Mouse (Mus musculus): ENCODE results near the gene Cdk11b. TPM values are rescaled to one million over a fixed set of nuclear protein-coding genes. Genes with fewer than 3 reads are reported as not detected.
"Not testable (repeated sequence)": the region's sequence is repeated elsewhere in the genome, so short reads cannot be mapped to it uniquely, and the experiment has no call there.

Gene Cdk11b
- polyA plus RNA-seq, 1 experiment: 52.2 TPM

GRCm38 (mm10) chr4:155675991-155676390 is 51.3 kb downstream of the Cdk11b start:
- peak; percentile 35 for DNase-seq (ENCODE audit: low read depth)
- TF ChIP-seq POLR2A (IDR thresholded peaks at IDR 0.05; ENCODE audit: borderline replicate concordance, extremely low read depth, insufficient read depth, insufficient read length, poor library complexity, severe bottlenecking) (no peak), CTCF (IDR thresholded peaks at IDR 0.05; ENCODE audit: borderline replicate concordance, extremely low read depth, insufficient read depth, insufficient read length) (peak; percentile 32; the same call in 1 of the 2 replicates)

- DNase-seq (ENCODE audit: low read depth): not testable (repeated sequence)
These were observed 59.1 kb downstream of the Cdk11b start for GRCm38 (mm10) chr4:155683670-155684277.

GRCm38 (mm10) chr4:155687764-155688163 is 63.1 kb downstream of the Cdk11b start:
- not testable (repeated sequence) for DNase-seq (ENCODE audit: low read depth)

- TF ChIP-seq POLR2A (IDR thresholded peaks at IDR 0.05; ENCODE audit: borderline replicate concordance, extremely low read depth, insufficient read depth, insufficient read length, poor library complexity, severe bottlenecking) (no peak), CTCF (IDR thresholded peaks at IDR 0.05; ENCODE audit: borderline replicate concordance, extremely low read depth, insufficient read depth, insufficient read length) (no peak)
- DNase-seq (ENCODE audit: low read depth): peak; percentile 58
These were observed 66.1 kb downstream of the Cdk11b start for GRCm38 (mm10) chr4:155690571-155691375.

- no peak for TF ChIP-seq CTCF (IDR thresholded peaks at IDR 0.05; ENCODE audit: borderline replicate concordance, extremely low read depth, insufficient read depth, insufficient read length)
- TF ChIP-seq POLR2A (IDR thresholded peaks at IDR 0.05; ENCODE audit: borderline replicate concordance, extremely low read depth, insufficient read depth, insufficient read length, poor library complexity, severe bottlenecking): no peak
- DNase-seq (ENCODE audit: low read depth): no peak
These were observed 67.8 kb downstream of the Cdk11b start for GRCm38 (mm10) chr4:155692421-155692820.

- DNase-seq (ENCODE audit: low read depth): peak; percentile 80
- TF ChIP-seq CTCF (IDR thresholded peaks at IDR 0.05; ENCODE audit: borderline replicate concordance, extremely low read depth, insufficient read depth, insufficient read length) (peak; percentile 5; the same call in 1 of the 2 replicates), POLR2A (IDR thresholded peaks at IDR 0.05; ENCODE audit: borderline replicate concordance, extremely low read depth, insufficient read depth, insufficient read length, poor library complexity, severe bottlenecking) (no peak)
These were observed 69.4 kb downstream of the Cdk11b start, which contains the start of gene Fndc10 for GRCm38 (mm10) chr4:155694111-155694481. Gene Fndc10 (plus strand): TSS chr4:155694342.

- TF ChIP-seq POLR2A (IDR thresholded peaks at IDR 0.05; ENCODE audit: borderline replicate concordance, extremely low read depth, insufficient read depth, insufficient read length, poor library complexity, severe bottlenecking) (peak; percentile 55; the same call in 1 of the 2 replicates), CTCF (IDR thresholded peaks at IDR 0.05; ENCODE audit: borderline replicate concordance, extremely low read depth, insufficient read depth, insufficient read length) (peak; percentile 41; the same call in 1 of the 2 replicates)
- peak; percentile 85 for DNase-seq (ENCODE audit: low read depth)
These were observed 70.1 kb downstream of the Cdk11b start for GRCm38 (mm10) chr4:155694482-155695401.

- TF ChIP-seq CTCF (IDR thresholded peaks at IDR 0.05; ENCODE audit: borderline replicate concordance, extremely low read depth, insufficient read depth, insufficient read length) (no peak), POLR2A (IDR thresholded peaks at IDR 0.05; ENCODE audit: borderline replicate concordance, extremely low read depth, insufficient read depth, insufficient read length, poor library complexity, severe bottlenecking) (no peak)
- no peak for DNase-seq (ENCODE audit: low read depth)
These were observed 70.9 kb downstream of the Cdk11b start for GRCm38 (mm10) chr4:155695531-155696062.

- DNase-seq (ENCODE audit: low read depth): no peak
- TF ChIP-seq POLR2A (IDR thresholded peaks at IDR 0.05; ENCODE audit: borderline replicate concordance, extremely low read depth, insufficient read depth, insufficient read length, poor library complexity, severe bottlenecking): no peak
- no peak for TF ChIP-seq CTCF (IDR thresholded peaks at IDR 0.05; ENCODE audit: borderline replicate concordance, extremely low read depth, insufficient read depth, insufficient read length)
These were observed 71.9 kb downstream of the Cdk11b start for GRCm38 (mm10) chr4:155696261-155697255.

Other genes starting within 250 kb of the Cdk11b start
- 0.36 and 1.2 TPM in 2 replicates for gene Gabrd, start 226.7 kb upstream of the Cdk11b start, polyA plus RNA-seq (2012; rRNA removed)
- 4.3 and 5.1 TPM in 2 replicates for gene Cfap74, start 215.7 kb upstream of the Cdk11b start, polyA plus RNA-seq (2012; rRNA removed)
- 0.23 and 0.39 TPM in 2 replicates for gene Tmem52, start 155.7 kb upstream of the Cdk11b start, polyA plus RNA-seq (2012; rRNA removed)
- gene Gnb1, start 133.5 kb upstream of the Cdk11b start, polyA plus RNA-seq (2012; rRNA removed): 1,050 and 1,071 TPM in 2 replicates
- 86.2 and 100 TPM in 2 replicates for gene Nadk, start 62.5 kb upstream of the Cdk11b start, polyA plus RNA-seq (2012; rRNA removed)
- gene Slc35e2, start 23.4 kb upstream of the Cdk11b start, polyA plus RNA-seq (2012; rRNA removed): 15.0 and 21.8 TPM in 2 replicates
- not detected in 2 replicates for gene Gm10563, start 20.6 kb downstream of the Cdk11b start, polyA plus RNA-seq (2012; rRNA removed)
- 9.8 and 11.0 TPM in 2 replicates for gene Mmp23, start 28.5 kb downstream of the Cdk11b start, polyA plus RNA-seq (2012; rRNA removed)
- 94.1 and 114 TPM in 2 replicates for gene Mib2, start 44.3 kb downstream of the Cdk11b start, polyA plus RNA-seq (2012; rRNA removed)
- gene Fndc10, start 69.5 kb downstream of the Cdk11b start, polyA plus RNA-seq (2012; rRNA removed): 27.0 and 30.3 TPM in 2 replicates
- 117 and 133 TPM in 2 replicates for gene Ssu72, start 79.9 kb downstream of the Cdk11b start, polyA plus RNA-seq (2012; rRNA removed)
- 31.1 and 31.4 TPM in 2 replicates for gene Tmem240, start 109.9 kb downstream of the Cdk11b start, polyA plus RNA-seq (2012; rRNA removed)
- gene Atad3a, start 136.2 kb downstream of the Cdk11b start, polyA plus RNA-seq (2012; rRNA removed): 103 and 120 TPM in 2 replicates
- gene Vwa1, start 149.8 kb downstream of the Cdk11b start, polyA plus RNA-seq (2012; rRNA removed): 22.0 and 25.3 TPM in 2 replicates
- 1.4 and 1.5 TPM in 2 replicates for gene Tmem88b, start 161.0 kb downstream of the Cdk11b start, polyA plus RNA-seq (2012; rRNA removed)
- not detected in 2 replicates for gene Ankrd65, start 165.6 kb downstream of the Cdk11b start, polyA plus RNA-seq (2012; rRNA removed)
- gene Mrpl20, start 178.0 kb downstream of the Cdk11b start, polyA plus RNA-seq (2012; rRNA removed): 94.1 and 117 TPM in 2 replicates
- 161 and 223 TPM in 2 replicates for gene Ccnl2, start 187.6 kb downstream of the Cdk11b start, polyA plus RNA-seq (2012; rRNA removed)
- 100 and 128 TPM in 2 replicates for gene Aurkaip1, start 206.4 kb downstream of the Cdk11b start, polyA plus RNA-seq (2012; rRNA removed)
- 39.9 and 42.2 TPM in 2 replicates for gene Mxra8, start 214.8 kb downstream of the Cdk11b start, polyA plus RNA-seq (2012; rRNA removed)
- 139 and 184 TPM in 2 replicates for gene Dvl1, start 222.5 kb downstream of the Cdk11b start, polyA plus RNA-seq (2012; rRNA removed)
- gene Tas1r3, start 238.5 kb downstream of the Cdk11b start, polyA plus RNA-seq (2012; rRNA removed): 0.77 and 0.83 TPM in 2 replicates
- 29.0 and 30.0 TPM in 2 replicates for gene Cptp, start 244.6 kb downstream of the Cdk11b start, polyA plus RNA-seq (2012; rRNA removed)
- gene Ints11, start 244.7 kb downstream of the Cdk11b start, polyA plus RNA-seq (2012; rRNA removed): 69.1 and 96.2 TPM in 2 replicates